Mouse (Mus musculus): ENCODE data around the gene Etaa1. TPM values are rescaled to one million over a fixed set of nuclear protein-coding genes. Genes with fewer than 3 reads are reported as not detected.

Etaa1 gene
- polyA plus RNA-seq (2015; fragmentation: Nextera tagmentation; extraction: Ambion mirVana) = 6.2 and 7.1 TPM in 2 replicates

GRCm38 (mm10) chr11:17953231-17954134 lies at the start of gene Etaa1:
TSS of gene Etaa1 (minus strand) at chr11:17953875.
- Histone ChIP-seq H3K9me3 (replicated peaks; ENCODE audit: control insufficient read depth, low read length, poor library complexity, severe bottlenecking) (no peaks in the 10 kb centered on the region), H3K27ac (ENCODE audit: low read length) (peak within 1 kb of the TSS; percentile 89), H3K4me3 (ENCODE audit: low read depth, low read length) (peak within 1 kb of the TSS; percentile 83), H3K36me3 (ENCODE audit: control insufficient read depth, insufficient read depth, low read length) (no peaks in the 10 kb centered on the region), H3K9ac (ENCODE audit: low read depth, low read length) (peak within 1 kb of the TSS; percentile 83), H3K27me3 (ENCODE audit: control insufficient read depth, insufficient read depth, low read depth, low read length) (no peaks in the 10 kb centered on the region), H3K4me1 (ENCODE audit: control insufficient read depth, insufficient read depth, low read length) (peaks cover 8% of the 10 kb centered on the region), H3K4me2 (ENCODE audit: low read length) (peak within 1 kb of the TSS; percentile 70)
- ATAC-seq = peak; percentile 100
- WGBS = under 1% methylated on average over 57 of the region's 69 CpGs

GRCm38 (mm10) chr11:17994151-17994550 lies 40.5 kb upstream of the Etaa1 start:
- no peak for ATAC-seq
- no peaks in the 10 kb centered on the region for H3K4me1 ChIP-seq (ENCODE audit: control insufficient read depth, insufficient read depth, low read length)
- WGBS = 88% methylated on average over 3 of the region's 3 CpGs
- no peak overlapping the region for H3K4me2 ChIP-seq (ENCODE audit: low read length)
- H3K9ac ChIP-seq (ENCODE audit: low read depth, low read length) = no peak overlapping the region
- H3K36me3 ChIP-seq (ENCODE audit: control insufficient read depth, insufficient read depth, low read length) = no peaks in the 10 kb centered on the region
- no peaks in the 10 kb centered on the region for H3K27me3 ChIP-seq (ENCODE audit: control insufficient read depth, insufficient read depth, low read depth, low read length)
- no peak overlapping the region for H3K4me3 ChIP-seq (ENCODE audit: low read depth, low read length)
- H3K9me3 ChIP-seq (replicated peaks; ENCODE audit: control insufficient read depth, low read length, poor library complexity, severe bottlenecking) = no peaks in the 10 kb centered on the region
- no peak overlapping the region for H3K27ac ChIP-seq (ENCODE audit: low read length)

- Histone ChIP-seq H3K4me1 (ENCODE audit: control insufficient read depth, insufficient read depth, low read length) (no peaks in the 10 kb centered on the region), H3K9ac (ENCODE audit: low read depth, low read length) (no peak overlapping the region), H3K27me3 (ENCODE audit: control insufficient read depth, insufficient read depth, low read depth, low read length) (no peaks in the 10 kb centered on the region), H3K36me3 (ENCODE audit: control insufficient read depth, insufficient read depth, low read length) (no peaks in the 10 kb centered on the region), H3K9me3 (replicated peaks; ENCODE audit: control insufficient read depth, low read length, poor library complexity, severe bottlenecking) (no peaks in the 10 kb centered on the region), H3K4me2 (ENCODE audit: low read length) (no peak overlapping the region), H3K4me3 (ENCODE audit: low read depth, low read length) (no peak overlapping the region), H3K27ac (ENCODE audit: low read length) (no peak overlapping the region)
- ATAC-seq = no peak
- WGBS = 91% methylated on average over 9 of the region's 9 CpGs
Observed at GRCm38 (mm10) chr11:17992311-17992710, 38.6 kb upstream of the Etaa1 start.

DNA sequence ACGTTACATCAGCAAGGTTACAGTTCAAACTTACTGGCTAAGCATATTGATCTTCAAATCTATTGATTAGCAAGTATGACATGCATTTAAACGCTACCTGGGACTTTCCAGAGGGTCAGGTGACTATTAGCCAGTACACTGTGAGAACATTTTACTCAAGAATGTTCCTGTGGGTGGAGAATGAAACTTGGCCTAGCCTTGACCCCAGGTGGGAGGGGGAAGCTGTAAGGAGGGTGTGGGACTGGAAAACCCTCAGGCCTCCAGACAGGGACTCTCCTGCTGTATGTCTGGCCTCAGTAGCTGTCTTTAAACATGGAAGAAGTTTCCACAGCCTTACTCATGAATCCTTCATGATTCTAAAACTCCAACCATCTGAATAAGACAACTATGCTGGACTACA lies 29.7 kb upstream of the Etaa1 start:
- Histone ChIP-seq H3K36me3 (ENCODE audit: control insufficient read depth, insufficient read depth, low read length) (no peaks in the 10 kb centered on the region), H3K9ac (ENCODE audit: low read depth, low read length) (no peak overlapping the region), H3K27me3 (ENCODE audit: control insufficient read depth, insufficient read depth, low read depth, low read length) (no peaks in the 10 kb centered on the region), H3K4me3 (ENCODE audit: low read depth, low read length) (no peak overlapping the region), H3K4me1 (ENCODE audit: control insufficient read depth, insufficient read depth, low read length) (no peaks in the 10 kb centered on the region), H3K9me3 (replicated peaks; ENCODE audit: control insufficient read depth, low read length, poor library complexity, severe bottlenecking) (no peaks in the 10 kb centered on the region), H3K4me2 (ENCODE audit: low read length) (no peak overlapping the region), H3K27ac (ENCODE audit: low read length) (no peak overlapping the region)
- 86% methylated on average over 2 of the region's 2 CpGs for WGBS
- ATAC-seq = no peak

- H3K27me3 ChIP-seq (ENCODE audit: control insufficient read depth, insufficient read depth, low read depth, low read length) = no peaks in the 10 kb centered on the region
- no peaks in the 10 kb centered on the region for H3K36me3 ChIP-seq (ENCODE audit: control insufficient read depth, insufficient read depth, low read length)
- H3K27ac ChIP-seq (ENCODE audit: low read length) = no peak overlapping the region
- no peak overlapping the region for H3K4me2 ChIP-seq (ENCODE audit: low read length)
- no peaks in the 10 kb centered on the region for H3K9me3 ChIP-seq (replicated peaks; ENCODE audit: control insufficient read depth, low read length, poor library complexity, severe bottlenecking)
- H3K9ac ChIP-seq (ENCODE audit: low read depth, low read length) = no peak overlapping the region
- ATAC-seq = no peak
- H3K4me3 ChIP-seq (ENCODE audit: low read depth, low read length) = no peak overlapping the region
- WGBS = 77% methylated on average over 4 of the region's 4 CpGs
- no peaks in the 10 kb centered on the region for H3K4me1 ChIP-seq (ENCODE audit: control insufficient read depth, insufficient read depth, low read length)
Observed at GRCm38 (mm10) chr11:17981246-17981645, 27.6 kb upstream of the Etaa1 start.

GRCm38 (mm10) chr11:17975581-17975980 lies 21.9 kb upstream of the Etaa1 start:
- Histone ChIP-seq H3K36me3 (ENCODE audit: control insufficient read depth, insufficient read depth, low read length) (no peaks in the 10 kb centered on the region), H3K9me3 (replicated peaks; ENCODE audit: control insufficient read depth, low read length, poor library complexity, severe bottlenecking) (no peaks in the 10 kb centered on the region), H3K27ac (ENCODE audit: low read length) (no peak overlapping the region), H3K27me3 (ENCODE audit: control insufficient read depth, insufficient read depth, low read depth, low read length) (no peaks in the 10 kb centered on the region), H3K4me1 (ENCODE audit: control insufficient read depth, insufficient read depth, low read length) (no peaks in the 10 kb centered on the region), H3K4me2 (ENCODE audit: low read length) (no peak overlapping the region), H3K9ac (ENCODE audit: low read depth, low read length) (no peak overlapping the region), H3K4me3 (ENCODE audit: low read depth, low read length) (no peak overlapping the region)
- ATAC-seq = no peak
- WGBS = 91% methylated on average over 3 of the region's 3 CpGs

- H3K27me3 ChIP-seq (ENCODE audit: control insufficient read depth, insufficient read depth, low read depth, low read length) = no peaks in the 10 kb centered on the region
- H3K9me3 ChIP-seq (replicated peaks; ENCODE audit: control insufficient read depth, low read length, poor library complexity, severe bottlenecking) = no peaks in the 10 kb centered on the region
- H3K27ac ChIP-seq (ENCODE audit: low read length) = peak overlapping the region; percentile 89
- 3% methylated on average over 3 of the region's 3 CpGs for WGBS
- H3K4me3 ChIP-seq (ENCODE audit: low read depth, low read length) = peak overlapping the region; percentile 83
- peak overlapping the region; percentile 83 for H3K9ac ChIP-seq (ENCODE audit: low read depth, low read length)
- peaks cover 8% of the 10 kb centered on the region for H3K4me1 ChIP-seq (ENCODE audit: control insufficient read depth, insufficient read depth, low read length)
- H3K4me2 ChIP-seq (ENCODE audit: low read length) = peak overlapping the region; percentile 70
- ATAC-seq = no peak
- 0 out of 2 replicates have a peak, but pooled peaks cover under 1% of the 10 kb centered on the region for H3K36me3 ChIP-seq (ENCODE audit: control insufficient read depth, insufficient read depth, low read length)
Observed at GRCm38 (mm10) chr11:17952791-17953190, 884 bp downstream of the Etaa1 start.

GRCm38 (mm10) chr11:17951336-17951735 lies 2.3 kb downstream of the Etaa1 start:
- no peak overlapping the region for H3K9ac ChIP-seq (ENCODE audit: low read depth, low read length)
- H3K4me3 ChIP-seq (ENCODE audit: low read depth, low read length) = no peak overlapping the region
- no peak overlapping the region for H3K4me2 ChIP-seq (ENCODE audit: low read length)
- no peaks in the 10 kb centered on the region for H3K27me3 ChIP-seq (ENCODE audit: control insufficient read depth, insufficient read depth, low read depth, low read length)
- no peak overlapping the region for H3K27ac ChIP-seq (ENCODE audit: low read length)
- 0 out of 2 replicates have a peak, but pooled peaks cover 3% of the 10 kb centered on the region for H3K36me3 ChIP-seq (ENCODE audit: control insufficient read depth, insufficient read depth, low read length)
- WGBS = 81% methylated on average over 3 of the region's 3 CpGs
- H3K9me3 ChIP-seq (replicated peaks; ENCODE audit: control insufficient read depth, low read length, poor library complexity, severe bottlenecking) = no peaks in the 10 kb centered on the region
- no peak for ATAC-seq
- peaks cover 8% of the 10 kb centered on the region for H3K4me1 ChIP-seq (ENCODE audit: control insufficient read depth, insufficient read depth, low read length)

DNA sequence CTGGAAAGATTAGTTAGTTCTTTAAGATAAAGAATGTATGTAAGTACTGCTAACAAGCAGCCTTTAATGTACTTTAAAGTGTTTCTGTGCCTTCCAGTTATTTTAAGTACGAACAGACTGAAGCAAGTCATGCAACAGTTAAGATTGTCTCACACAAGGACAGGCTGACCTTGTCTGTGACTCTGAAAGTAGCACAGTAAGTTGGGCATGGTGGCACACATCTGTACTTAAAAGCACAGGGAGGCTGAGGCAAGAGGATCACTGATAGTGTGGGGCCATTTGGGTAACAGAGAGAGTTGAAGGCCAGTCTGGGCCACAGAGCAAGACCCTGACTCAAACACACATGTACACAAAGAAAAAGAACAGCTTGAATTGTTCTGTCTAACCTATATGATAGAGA lies 14.5 kb downstream of the Etaa1 start:
- no peak overlapping the region for H3K4me2 ChIP-seq (ENCODE audit: low read length)
- H3K9me3 ChIP-seq (replicated peaks; ENCODE audit: control insufficient read depth, low read length, poor library complexity, severe bottlenecking) = no peaks in the 10 kb centered on the region
- H3K36me3 ChIP-seq (ENCODE audit: control insufficient read depth, insufficient read depth, low read length) = peaks cover 3% of the 10 kb centered on the region; the same call in 1 of the 2 replicates
- H3K4me1 ChIP-seq (ENCODE audit: control insufficient read depth, insufficient read depth, low read length) = peaks cover 3% of the 10 kb centered on the region; the same call in 1 of the 2 replicates
- H3K27ac ChIP-seq (ENCODE audit: low read length) = no peak overlapping the region
- ATAC-seq = no peak
- 92% methylated on average over 1 of the region's 1 CpGs for whole genome bisulfite sequencing
- H3K4me3 ChIP-seq (ENCODE audit: low read depth, low read length) = no peak overlapping the region
- H3K27me3 ChIP-seq (ENCODE audit: control insufficient read depth, insufficient read depth, low read depth, low read length) = no peaks in the 10 kb centered on the region
- no peak overlapping the region for H3K9ac ChIP-seq (ENCODE audit: low read depth, low read length)

Data from midbrain, embryonic 16.5 days (tissue).